ENCODE assay signal across 8 mouse cellular contexts in the genomic region with DNA sequence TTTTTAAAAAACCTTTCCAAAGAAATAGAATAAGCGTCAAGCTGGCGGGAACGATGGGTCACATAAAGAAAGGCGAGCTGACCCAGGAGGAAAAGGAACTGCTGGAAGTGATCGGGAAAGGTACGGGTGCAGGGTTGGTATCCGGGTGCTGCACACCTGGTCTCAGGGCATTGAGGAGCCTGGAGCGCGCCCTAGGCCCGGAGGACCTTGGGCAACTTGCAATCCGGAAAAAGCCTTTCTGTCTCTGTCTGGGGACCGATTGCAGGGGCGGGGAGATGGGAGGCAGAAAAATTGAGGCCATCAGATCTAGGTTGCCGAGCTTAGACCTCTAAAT. TPM values are rescaled to one million over a fixed set of nuclear protein-coding genes. Genes with fewer than 3 reads are reported as not detected.
DNase-seq lines count a peak whose midpoint lies in the region; ATAC-seq and TF ChIP-seq lines count a peak whose summit lies in the region.

No protein-coding gene starts in this region.

- TF ChIP-seq CTCF in liver, adult 2 months (IDR thresholded peaks at IDR 0.05; ENCODE audit: low read depth, low read length): no peak

- under 1% methylated on average over 14 of the region's 14 CpGs for WGBS in liver, adult 2 months
- under 1% methylated on average over 14 of the region's 14 CpGs for WGBS in embryonic facial prominence, embryonic 12.5 days
- WGBS in midbrain, embryonic 13.5 days: 0% methylated on average over 14 of the region's 14 CpGs

- H3K4me2 ChIP-seq in embryonic facial prominence, embryonic 12.5 days (replicated peaks): peak overlapping the region; percentile 77
- peak overlapping the region; percentile 83 for H3K4me2 ChIP-seq in midbrain, embryonic 13.5 days (replicated peaks)

- no peaks in the 10 kb centered on the region for H3K27me3 ChIP-seq in liver, adult 2 months (ENCODE audit: control insufficient read depth, insufficient read depth, low read length)
- H3K27me3 ChIP-seq in embryonic facial prominence, embryonic 12.5 days: no peaks in the 10 kb centered on the region
- no peaks in the 10 kb centered on the region for H3K27me3 ChIP-seq in midbrain, embryonic 13.5 days

- peak; percentile 43 for ATAC-seq in embryonic facial prominence, embryonic 12.5 days (ENCODE audit: insufficient number of reproducible peaks, insufficient read depth, low FRiP score, low TSS enrichment)
- peak; percentile 19 for ATAC-seq in inflammation-experienced regulatory T-cells, adult 6 months
- peak; percentile 47 for ATAC-seq in midbrain, embryonic 13.5 days

- peaks cover 3% of the 10 kb centered on the region; the same call in 1 of the 2 replicates for H3K79me2 ChIP-seq in liver, adult 2 months (ENCODE audit: control insufficient read depth, insufficient read depth, low read length)

- H3K4me1 ChIP-seq in liver, adult 2 months (ENCODE audit: control insufficient read depth, insufficient read depth, low read length): peaks cover 12% of the 10 kb centered on the region
- peaks cover 19% of the 10 kb centered on the region; the same call in 1 of the 2 replicates for H3K4me1 ChIP-seq in embryonic facial prominence, embryonic 12.5 days
- H3K4me1 ChIP-seq in midbrain, embryonic 13.5 days (replicated peaks): peaks cover 35% of the 10 kb centered on the region

- H3K36me3 ChIP-seq in liver, adult 2 months (ENCODE audit: control insufficient read depth, insufficient read depth, low read length): no peaks in the 10 kb centered on the region
- H3K36me3 ChIP-seq in embryonic facial prominence, embryonic 12.5 days: no peaks in the 10 kb centered on the region
- H3K36me3 ChIP-seq in midbrain, embryonic 13.5 days: no peaks in the 10 kb centered on the region

- H3K9me3 ChIP-seq in embryonic facial prominence, embryonic 12.5 days: no peaks in the 10 kb centered on the region
- H3K9me3 ChIP-seq in midbrain, embryonic 13.5 days: no peaks in the 10 kb centered on the region

- peak overlapping the region; percentile 77 for H3K27ac ChIP-seq in liver, adult 2 months (replicated peaks; ENCODE audit: insufficient read depth, low read depth, low read length)
- peak overlapping the region; percentile 90 for H3K27ac ChIP-seq in embryonic facial prominence, embryonic 12.5 days
- peak overlapping the region; percentile 94 for H3K27ac ChIP-seq in midbrain, embryonic 13.5 days

- TF ChIP-seq POLR2A in liver, adult 2 months (IDR thresholded peaks at IDR 0.05; ENCODE audit: extremely low read depth, insufficient read depth, low read length): no peak

- H3K9ac ChIP-seq in liver, adult 2 months (ENCODE audit: low read depth, low read length): peak overlapping the region; percentile 63
- peak overlapping the region; percentile 84 for H3K9ac ChIP-seq in embryonic facial prominence, embryonic 12.5 days
- peak overlapping the region; percentile 93 for H3K9ac ChIP-seq in midbrain, embryonic 13.5 days (replicated peaks)

- H3K4me3 ChIP-seq in liver, adult 2 months (ENCODE audit: insufficient read depth, low read depth, low read length): peak overlapping the region; percentile 70
- peak overlapping the region; percentile 93 for H3K4me3 ChIP-seq in embryonic facial prominence, embryonic 12.5 days
- peak overlapping the region; percentile 94 for H3K4me3 ChIP-seq in midbrain, embryonic 13.5 days (replicated peaks)

- peak; percentile 78 for DNase-seq in liver, adult 2 months (ENCODE audit: extremely low read depth, low read depth, low spot score)
- DNase-seq in liver: no peak
- no peak for DNase-seq in adrenal gland, postnatal 14 days
- no peak for DNase-seq in left cerebral cortex, postnatal 36 days (ENCODE audit: low spot score in 2 of 2)
- DNase-seq in left cerebral cortex, postnatal 25 days (ENCODE audit: low spot score in 2 of 2): no peak

- intact Hi-C loops in left cerebral cortex, postnatal 36 days (cut with DNase I): loop anchor here (5.0 kb wide), 3 partner anchors 45 to 260 kb away; partner anchors contain the start of gene Tspan13
- intact Hi-C loops in left cerebral cortex, postnatal 25 days (cut with DNase I): loop anchor here (2.0 to 5.0 kb wide), 3 partner anchors 44 to 260 kb away; no protein-coding TSS in a partner anchor

RNA-seq across cellular contexts. Expression of gene Ankmy2, which starts 0.4 kb away (rescaled TPM):
- 6.5 and 7.9 TPM in 2 replicates for total RNA-seq in liver, adult 2 months (2014; rRNA removed)
- 2.6 and 3.4 TPM in 2 replicates for polyA plus RNA-seq in liver, adult 2 months (2012; rRNA removed)
- 32.7 and 34.9 TPM in 2 replicates for polyA plus RNA-seq in embryonic facial prominence, embryonic 12.5 days (2016; fragmentation: Nextera tagmentation; extraction: Ambion mirVana)
- polyA plus RNA-seq in inflammation-experienced regulatory T-cells, adult 6 months (2017; shearing (Covaris generic)): 10 to 100 TPM; 37.6 to 51.3 (median 47.3) TPM
- 51.1 and 56.8 TPM in 2 replicates for polyA plus RNA-seq in midbrain, embryonic 13.5 days (2015; fragmentation: Nextera tagmentation; extraction: Ambion mirVana)
- total RNA-seq in adrenal gland, postnatal 14 days (2021): 28.4 and 32.3 TPM in 2 replicates
- total RNA-seq in left cerebral cortex, postnatal 36 days (2021): 10 to 100 TPM; 50.3 to 54.1 TPM
- 10 to 100 TPM; 48.9 to 54.1 TPM for total RNA-seq in left cerebral cortex, postnatal 25 days (2021)

RNA-seq across cellular contexts. Expression of gene Bzw2, which starts 0.6 kb away (rescaled TPM):
- total RNA-seq in liver, adult 2 months (2014; rRNA removed): 7.5 and 8.5 TPM in 2 replicates
- polyA plus RNA-seq in liver, adult 2 months (2012; rRNA removed): 2.4 and 2.5 TPM in 2 replicates
- polyA plus RNA-seq in embryonic facial prominence, embryonic 12.5 days (2016; fragmentation: Nextera tagmentation; extraction: Ambion mirVana): 255 and 278 TPM in 2 replicates
- 100 to 1,000 TPM; 133 to 204 (median 162) TPM for polyA plus RNA-seq in inflammation-experienced regulatory T-cells, adult 6 months (2017; shearing (Covaris generic))
- polyA plus RNA-seq in midbrain, embryonic 13.5 days (2015; fragmentation: Nextera tagmentation; extraction: Ambion mirVana): 388 and 407 TPM in 2 replicates
- total RNA-seq in adrenal gland, postnatal 14 days (2021): 33.4 and 43.9 TPM in 2 replicates
- total RNA-seq in left cerebral cortex, postnatal 36 days (2021): 10 to 100 TPM; 48.7 to 49.1 TPM
- total RNA-seq in left cerebral cortex, postnatal 25 days (2021): 10 to 100 TPM; 51.7 to 52.4 TPM
